Mouse (Mus musculus): ENCODE measurements around the gene S1pr4.

DNA sequence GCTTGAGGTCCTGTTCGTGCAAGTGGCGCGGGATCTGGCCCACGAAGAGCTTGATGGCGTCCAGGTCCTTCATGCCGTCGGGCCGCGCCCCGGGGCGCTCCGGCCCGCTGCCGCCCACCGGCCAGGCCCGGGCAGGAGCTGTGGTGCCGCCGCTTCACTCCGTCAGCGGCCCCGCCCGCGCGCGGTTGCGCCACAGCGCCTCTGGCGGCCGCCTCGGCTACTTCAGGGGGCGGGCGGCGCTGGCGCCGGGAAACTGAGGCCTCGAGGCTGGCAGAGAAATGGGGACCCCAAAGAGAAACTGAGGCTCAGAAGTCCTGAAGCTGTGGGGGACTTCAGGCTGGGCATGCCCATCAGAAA lies 17.4 kb downstream of the S1pr4 start, which contains the start of gene Celf5:
- TF ChIP-seq POLR2A (IDR thresholded peaks at IDR 0.05; ENCODE audit: insufficient read length, low read depth) (no peak), POLR2AphosphoS2 (IDR thresholded peaks at IDR 0.05; ENCODE audit: insufficient read length, low read depth) (no peak), TCF3 (IDR thresholded peaks at IDR 0.05; ENCODE audit: insufficient read length, low read depth) (no peak), TCF12 (IDR thresholded peaks at IDR 0.05; ENCODE audit: insufficient read depth, poor library complexity, severe bottlenecking) (no peak), USF1 (IDR thresholded peaks at IDR 0.05; ENCODE audit: low read depth) (no peak), E2F4 (IDR thresholded peaks at IDR 0.05; ENCODE audit: insufficient read depth) (no peak), MAX (IDR thresholded peaks at IDR 0.05; ENCODE audit: low read depth) (no peak), MYOD1 (IDR thresholded peaks at IDR 0.05; ENCODE audit: control insufficient read depth in 1 of 3, insufficient read length in 2 of 3, low read depth in 2 of 3) (no peak), CEBPB (IDR thresholded peaks at IDR 0.05; ENCODE audit: insufficient read depth, poor library complexity, severe bottlenecking) (no peak), SRF (IDR thresholded peaks at IDR 0.05; ENCODE audit: control insufficient read depth, insufficient read length, low read depth) (no peak), REST (IDR thresholded peaks at IDR 0.05; ENCODE audit: insufficient read depth, insufficient read length) (no peak), MYOG (IDR thresholded peaks at IDR 0.05; ENCODE audit: control insufficient read depth in 1 of 3, insufficient read depth in 1 of 3, insufficient read length in 2 of 3, low read depth in 2 of 3) (peak in 1 of 3 experiments; percentile 14)

All from myocyte (in vitro differentiated cells).